Mouse (Mus musculus) heart, postnatal 0 days (tissue): ENCODE results near the gene Rsad2.

Experiments
- CTCF ChIP-seq: IDR thresholded peaks from 2 replicates; pipeline ENCODE4 v1.5.1; 2016; ENCODE audit warnings: antibody characterized with exemption, control low read depth, low read depth
- EP300 ChIP-seq: IDR thresholded peaks from 2 replicates; pipeline ENCODE4 v1.6.1; 2016; ENCODE audit warnings: antibody characterized with exemption, low read depth

- no peak for TF ChIP-seq CTCF
- TF ChIP-seq EP300: no peak
These were observed 13.8 kb upstream of the Rsad2 start for GRCm38 (mm10) chr12:26470042-26470409.
